Mouse (Mus musculus) stomach, postnatal 0 days (tissue): ENCODE data around the gene Prkar1a. TPM values are rescaled to one million over a fixed set of nuclear protein-coding genes. Genes with fewer than 3 reads are reported as not detected.
A peak's percentile ranks its signal among the peaks of the same experiment; 100 is the strongest.

Source experiments
- ATAC-seq: fragments of 200-750 bp; cut with Nextera tagmentation; 2 replicates; pipeline ENCODE4 v1.8.0; 2017; ENCODE audit not compliant: low FRiP score, low TSS enrichment
- DNase-seq: peaks from one replicate; pipeline ENCODE4 v3.0.0-alpha.2; 2016; ENCODE audit warnings: low spot score
- H3K27ac ChIP-seq: fragments of 300-500 bp; sonication (generic); replicated peaks from 2 replicates; pipeline ENCODE4 v1.5.1; 2014; ENCODE audit warnings: mild to moderate bottlenecking, control low read depth
- H3K27me3 ChIP-seq: fragments of 300-500 bp; sonication (generic); 2 replicates; pipeline ENCODE4 v1.6.1; 2014; ENCODE audit warnings: low read length; ENCODE audit not compliant: control insufficient read depth, insufficient read depth
- H3K36me3 ChIP-seq: fragments of 300-500 bp; sonication (generic); 2 replicates; pipeline ENCODE4 v1.6.1; 2014; ENCODE audit warnings: low read length, mixed read lengths; ENCODE audit not compliant: control insufficient read depth, insufficient read depth
- H3K4me1 ChIP-seq: fragments of 300-500 bp; sonication (generic); replicated peaks from 2 replicates; pipeline ENCODE4 v1.6.1; 2014; ENCODE audit warnings: antibody characterized with exemption; ENCODE audit not compliant: control insufficient read depth, insufficient read depth
- H3K4me2 ChIP-seq: fragments of 300-500 bp; sonication (generic); replicated peaks from 2 replicates; pipeline ENCODE4 v1.6.1; 2014; ENCODE audit warnings: low read depth, mild to moderate bottlenecking, control low read depth, moderate library complexity
- H3K4me3 ChIP-seq: fragments of 300-500 bp; sonication (generic); 2 replicates; pipeline ENCODE4 v1.5.1; 2014; ENCODE audit warnings: low read depth, low read length, control low read depth
- H3K9ac ChIP-seq: fragments of 300-500 bp; sonication (generic); 2 replicates; pipeline ENCODE4 v1.6.1; 2014; ENCODE audit warnings: mild to moderate bottlenecking, low read length, control low read depth, mixed read lengths
- H3K9me3 ChIP-seq: fragments of 300-500 bp; sonication (generic); 2 replicates; pipeline ENCODE4 v1.6.1; 2016; ENCODE audit warnings: low read length; ENCODE audit not compliant: control insufficient read depth
- CTCF ChIP-seq: IDR thresholded peaks from 2 replicates; pipeline ENCODE4 v1.5.1; 2016; ENCODE audit warnings: antibody characterized with exemption, low read depth, mild to moderate bottlenecking, moderate library complexity
- EP300 ChIP-seq: optimal IDR thresholded peaks from 2 replicates; pipeline ENCODE3; 2016; ENCODE audit warnings: antibody characterized with exemption
- WGBS: fragments of 180-500 bp; shearing (Covaris S2); extraction: QIAGEN DNeasy Blood & Tissue Kit; methylation state at CpG from one replicate; pipeline ENCODE4 v1.1.7; 2014; 5-methylcytosine and 5-hydroxymethylcytosine counted together
- polyA plus RNA-seq: library from polyadenylated mRNA; unstranded; fragments of >200 nt; fragmentation: Nextera tagmentation; extraction: Ambion mirVana; gene quantifications from 2 replicates; pipeline ENCODE4 v1.2.1, GENCODE M21; 2015

Gene Prkar1a
- polyA plus RNA-seq, 1 experiment from 2014 or later: 177 TPM

GRCm38 (mm10) chr11:109620356-109620755 is 28.8 kb upstream of the Prkar1a start:
- TF ChIP-seq EP300 (no peak), CTCF (no peak)

DNA sequence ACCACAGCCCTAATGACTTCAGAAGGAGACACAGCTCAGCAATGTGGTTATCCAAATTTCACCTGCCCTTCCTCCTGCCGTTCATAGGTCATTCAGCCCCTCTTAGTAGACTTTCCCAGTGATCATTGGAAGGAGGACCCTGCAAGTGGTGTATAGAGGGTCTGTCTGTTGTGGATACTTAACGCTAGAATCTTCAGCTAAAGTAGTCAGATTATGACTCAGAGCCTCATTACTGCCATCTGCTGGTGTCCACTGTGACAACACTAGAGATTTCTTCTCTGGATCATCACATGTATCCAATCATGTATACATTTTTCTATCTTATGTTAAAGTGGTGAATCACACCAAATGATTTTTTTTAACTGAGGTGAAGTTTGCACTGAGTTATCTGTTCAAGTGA is 28.0 kb upstream of the Prkar1a start:
- DNase-seq: peak; percentile 63
- Histone ChIP-seq H3K4me1 (peaks cover 2% of the 10 kb centered on the region; the same call in 1 of the 2 replicates), H3K27ac (no peak overlapping the region), H3K27me3 (no peaks in the 10 kb centered on the region), H3K4me3 (no peak overlapping the region), H3K9me3 (no peaks in the 10 kb centered on the region), H3K36me3 (no peaks in the 10 kb centered on the region), H3K4me2 (no peak overlapping the region), H3K9ac (no peak overlapping the region)
- no peak for ATAC-seq
- 12% methylated on average over 2 of the region's 2 CpGs for WGBS
- TF ChIP-seq CTCF (peak; percentile 88), EP300 (no peak)

More at GRCm38 (mm10) chr11:109620356-109620755, 28.8 kb upstream of the Prkar1a start:
- H3K4me3 ChIP-seq: no peak overlapping the region
- no peak overlapping the region for H3K4me2 ChIP-seq
- H3K27me3 ChIP-seq: no peaks in the 10 kb centered on the region
- peaks cover 2% of the 10 kb centered on the region; the same call in 1 of the 2 replicates for H3K4me1 ChIP-seq
- H3K27ac ChIP-seq: no peak overlapping the region
- H3K9ac ChIP-seq: no peak overlapping the region
- 83% methylated on average over 6 of the region's 6 CpGs for WGBS
- DNase-seq (no peak), ATAC-seq (no peak)
- no peaks in the 10 kb centered on the region for H3K36me3 ChIP-seq
- H3K9me3 ChIP-seq: no peaks in the 10 kb centered on the region

DNA sequence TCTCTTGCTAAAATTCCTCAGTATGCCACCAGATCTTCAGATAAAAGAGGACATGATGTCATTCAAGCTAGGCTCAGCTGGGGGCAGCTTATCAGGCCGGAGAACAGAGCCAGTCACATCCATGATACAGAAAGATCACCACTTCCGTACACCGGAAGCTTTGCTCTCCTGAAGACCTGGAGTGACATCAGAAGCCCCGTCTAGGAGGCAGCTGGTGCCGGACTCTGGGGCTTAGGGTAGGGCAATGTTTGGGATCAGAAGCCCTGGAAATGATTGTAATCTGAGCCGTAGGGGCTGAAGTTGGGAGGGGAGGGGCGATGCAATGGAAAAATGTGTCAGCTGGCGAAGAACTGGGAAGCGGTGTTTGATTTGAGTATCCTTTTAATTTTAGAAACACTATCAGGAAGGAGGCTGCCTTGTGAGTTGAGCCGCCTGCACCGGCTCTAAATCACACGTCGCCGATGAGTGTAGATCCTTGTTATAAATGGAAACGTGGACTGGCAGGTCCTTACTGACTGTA is 26.6 kb upstream of the Prkar1a start:
- DNase-seq (no peak), ATAC-seq (0 out of 2 replicates have a peak, but pooled peaks have one; percentile 44)
- H3K9ac ChIP-seq: peak overlapping the region; percentile 45
- peak overlapping the region; percentile 17; the same call in 1 of the 2 replicates for H3K4me3 ChIP-seq
- peak overlapping the region; percentile 47 for H3K4me2 ChIP-seq
- peaks cover 2% of the 10 kb centered on the region; the same call in 1 of the 2 replicates for H3K4me1 ChIP-seq
- H3K27ac ChIP-seq: no peak overlapping the region
- no peaks in the 10 kb centered on the region for H3K9me3 ChIP-seq
- H3K36me3 ChIP-seq: no peaks in the 10 kb centered on the region
- H3K27me3 ChIP-seq: no peaks in the 10 kb centered on the region
- WGBS: 14% methylated on average over 15 of the region's 15 CpGs
- TF ChIP-seq CTCF: no peak
- no peak for TF ChIP-seq EP300

- H3K9ac ChIP-seq: no peak overlapping the region
- H3K27ac ChIP-seq: no peak overlapping the region
- ATAC-seq (no peak), DNase-seq (no peak)
- no peak overlapping the region for H3K4me2 ChIP-seq
- no peaks in the 10 kb centered on the region for H3K27me3 ChIP-seq
- TF ChIP-seq EP300 (no peak), CTCF (no peak)
- peaks cover 2% of the 10 kb centered on the region; the same call in 1 of the 2 replicates for H3K4me1 ChIP-seq
- no peaks in the 10 kb centered on the region for H3K9me3 ChIP-seq
- H3K4me3 ChIP-seq: no peak overlapping the region
- no peaks in the 10 kb centered on the region for H3K36me3 ChIP-seq
- WGBS: 73% methylated on average over 7 of the region's 7 CpGs
These were observed 26.0 kb upstream of the Prkar1a start for GRCm38 (mm10) chr11:109623238-109623637.

DNA sequence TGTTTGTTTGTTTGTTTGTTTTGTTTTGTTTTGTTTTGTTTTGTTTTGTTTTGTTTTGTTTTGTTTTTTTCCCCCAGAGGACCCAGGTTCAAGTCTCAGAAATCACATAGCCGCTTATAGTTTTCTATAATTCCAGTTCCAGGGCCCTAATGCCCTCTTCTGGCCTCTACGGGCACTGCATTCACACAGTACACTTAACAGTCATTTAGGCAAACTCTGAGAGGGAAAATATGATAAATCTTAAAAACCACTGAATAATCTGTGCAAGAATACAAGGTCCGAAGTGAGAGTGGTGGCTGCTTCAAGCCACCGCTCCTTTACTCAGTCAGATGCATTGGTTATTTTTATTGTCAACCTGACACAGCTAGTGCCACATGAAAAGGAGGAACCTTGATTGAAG is 21.6 kb upstream of the Prkar1a start:
- TF ChIP-seq EP300 (no peak), CTCF (peak; percentile 66)
- Histone ChIP-seq H3K36me3 (no peaks in the 10 kb centered on the region), H3K4me2 (no peak overlapping the region), H3K4me1 (peaks cover 2% of the 10 kb centered on the region; the same call in 1 of the 2 replicates), H3K9me3 (no peaks in the 10 kb centered on the region), H3K27ac (no peak overlapping the region), H3K27me3 (no peaks in the 10 kb centered on the region), H3K4me3 (no peak overlapping the region), H3K9ac (no peak overlapping the region)
- ATAC-seq: no peak
- no peak for DNase-seq
- WGBS: 89% methylated on average over 4 of the region's 4 CpGs

GRCm38 (mm10) chr11:109628099-109628498 is 21.1 kb upstream of the Prkar1a start:
- no peaks in the 10 kb centered on the region for H3K27me3 ChIP-seq
- H3K4me2 ChIP-seq: no peak overlapping the region
- H3K4me1 ChIP-seq: 0 out of 2 replicates have a peak, but pooled peaks cover 1% of the 10 kb centered on the region
- H3K27ac ChIP-seq: no peak overlapping the region
- no peak overlapping the region for H3K9ac ChIP-seq
- H3K9me3 ChIP-seq: no peaks in the 10 kb centered on the region
- ATAC-seq (no peak), DNase-seq (no peak)
- TF ChIP-seq EP300: no peak
- TF ChIP-seq CTCF: no peak
- no peaks in the 10 kb centered on the region for H3K36me3 ChIP-seq
- H3K4me3 ChIP-seq: no peak overlapping the region
- 83% methylated on average over 3 of the region's 3 CpGs for WGBS
